Mouse (Mus musculus): Measurements from ENCODE around the gene 9130019O22Rik.
"Not testable (repeated sequence)": the region's sequence is repeated elsewhere in the genome, so short reads cannot be mapped to it uniquely, and the experiment has no call there.

DNA sequence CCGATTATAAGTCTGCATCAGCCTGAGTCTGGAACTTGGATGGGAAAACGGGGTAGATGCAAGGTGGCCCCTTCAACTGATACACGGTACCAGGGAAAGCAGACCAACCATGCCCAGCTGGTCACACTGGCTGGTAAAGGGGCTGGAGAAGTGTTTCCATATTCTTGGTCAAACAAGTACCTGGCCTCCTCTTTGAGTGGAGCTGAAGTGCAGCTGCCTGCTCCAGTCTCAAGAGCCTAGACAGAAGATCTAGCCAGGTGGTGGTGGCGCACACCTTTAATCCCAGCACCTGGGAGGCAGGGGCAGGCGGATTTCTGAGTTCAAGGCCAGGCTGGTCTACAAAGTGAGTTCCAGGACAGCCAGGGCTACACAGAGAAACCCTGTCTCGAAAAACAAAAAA lies 45.1 kb downstream of the 9130019O22Rik start:
- not testable (repeated sequence) for TF ChIP-seq CTCF (IDR thresholded peaks at IDR 0.05; ENCODE audit: borderline replicate concordance, control insufficient read depth, extremely low read depth, insufficient read depth, low read length, poor library complexity); POLR2A (IDR thresholded peaks at IDR 0.05; ENCODE audit: control insufficient read depth, extremely low read depth, insufficient read depth, low read length, poor library complexity)
